Comparison of ENCODE assay signal across 20 mouse cellular contexts in genomic region chr6:80126419-80126818, GRCm38 (mm10).
DNase-seq lines count a peak whose midpoint lies in the region; ATAC-seq lines count a peak whose summit lies in the region.
"Had no signal": no experiment of that assay in that cellular context is flagged by ENCODE, and none has a peak within 500 bp of the region (broad histone marks: within the 10 kb centered on the region; RNA-seq: fewer than 3 reads in every experiment).

No protein-coding gene starts in this region.

- peak; percentile 74 for ATAC-seq in frontal cortex, adult (ENCODE audit: low TSS enrichment)
- ATAC-seq: activated CD4-positive, CD25-positive, alpha-beta regulatory T cell, adult 4 months; CD4-positive, CD25-positive, alpha-beta regulatory T cell, adult 4 months; forebrain, embryonic 14.5 days; forebrain, embryonic 16.5 days; Patski had no signal

- DNase-seq in frontal cortex, postnatal 10 days (ENCODE audit: low spot score in 2 of 2): no peak
- peak; percentile 13 for DNase-seq in right cerebral cortex, adult 18-20 months
- DNase-seq in right cerebral cortex, postnatal 25 days: no peak
- no peak for DNase-seq in layer of hippocampus, adult 11-12 months (ENCODE audit: low spot score)
- DNase-seq: adrenal gland, adult 8-10 months; adrenal gland, postnatal 14 days; adrenal gland, postnatal 36 days; B cell, adult 2 months; cerebellum, adult 11 months; cerebellum, adult 18-20 months; cerebellum, adult 8-10 months; cerebellum, adult 9-11 months; cerebellum, postnatal 36 days; embryo, embryonic 11 days had no signal
